Mouse (Mus musculus) hindbrain, embryonic 11.5 days (tissue): ENCODE data around the gene Cox14. TPM values are rescaled to one million over a fixed set of nuclear protein-coding genes. Genes with fewer than 3 reads are reported as not detected.

Experiments
- ATAC-seq: fragments of 200-750 bp; cut with Nextera tagmentation; 2 replicates; pipeline ENCODE4 v1.8.0; 2017; ENCODE audit warnings: mild to moderate bottlenecking, moderate TSS enrichment, moderate library complexity; ENCODE audit not compliant: low FRiP score
- DNase-seq: peaks from one replicate; pipeline ENCODE4 v3.0.0-alpha.2; 2015; ENCODE audit warnings: low spot score
- H3K27ac ChIP-seq: fragments of 300-500 bp; sonication (generic); 2 replicates; pipeline ENCODE4 v1.5.1; 2014; ENCODE audit warnings: mild to moderate bottlenecking, low read depth, low read length
- H3K27me3 ChIP-seq: fragments of 300-500 bp; sonication (generic); 2 replicates; pipeline ENCODE4 v1.6.1; 2014; ENCODE audit warnings: mild to moderate bottlenecking, low read length, moderate library complexity, mixed read lengths; ENCODE audit not compliant: control insufficient read depth, insufficient read depth
- H3K36me3 ChIP-seq: fragments of 300-500 bp; sonication (generic); 2 replicates; pipeline ENCODE4 v1.6.1; 2014; ENCODE audit warnings: mild to moderate bottlenecking, low read length, moderate library complexity, mixed read lengths; ENCODE audit not compliant: control insufficient read depth, insufficient read depth
- H3K4me1 ChIP-seq: fragments of 300-500 bp; sonication (generic); replicated peaks from 2 replicates; pipeline ENCODE4 v1.6.1; 2014; ENCODE audit warnings: low read length, mixed read lengths; ENCODE audit not compliant: control insufficient read depth, insufficient read depth
- H3K4me2 ChIP-seq: fragments of 300-500 bp; sonication (generic); replicated peaks from 2 replicates; pipeline ENCODE4 v1.6.1; 2014; ENCODE audit warnings: mild to moderate bottlenecking, low read depth, low read length
- H3K4me3 ChIP-seq: fragments of 300-500 bp; sonication (generic); 2 replicates; pipeline ENCODE4 v1.5.1; 2014; ENCODE audit warnings: low read depth, low read length
- H3K9ac ChIP-seq: fragments of 300-500 bp; sonication (generic); 2 replicates; pipeline ENCODE4 v1.6.1; 2014; ENCODE audit warnings: low read depth, low read length
- H3K9me3 ChIP-seq: fragments of 300-500 bp; sonication (generic); 2 replicates; pipeline ENCODE4 v1.6.1; 2016; ENCODE audit warnings: low read length; ENCODE audit not compliant: control insufficient read depth
- WGBS: fragments of 180-500 bp; shearing (Covaris S2); extraction: QIAGEN DNeasy Blood & Tissue Kit; methylation state at CpG from one replicate; pipeline ENCODE4 v1.1.7; 2014; 5-methylcytosine and 5-hydroxymethylcytosine counted together
- polyA plus RNA-seq: library from polyadenylated mRNA; unstranded; fragments of >200 nt; fragmentation: Nextera tagmentation; extraction: Ambion mirVana; gene quantifications from 2 replicates; pipeline ENCODE4 v1.2.1, GENCODE M21; 2014

The Cox14 gene
- polyA plus RNA-seq, 1 experiment from 2014 or later: 148 TPM

- DNase-seq (no peak), ATAC-seq (no peak)
- Histone ChIP-seq H3K36me3 (no peaks in the 10 kb centered on the region; the same call in 1 of the 2 replicates), H3K4me3 (no peak overlapping the region), H3K9me3 (no peaks in the 10 kb centered on the region), H3K9ac (no peak overlapping the region), H3K27me3 (no peaks in the 10 kb centered on the region), H3K4me2 (no peak overlapping the region), H3K27ac (no peak overlapping the region), H3K4me1 (peaks cover 10% of the 10 kb centered on the region)
- WGBS: 96% methylated on average over 5 of the region's 5 CpGs
These were observed 2.8 kb downstream of the Cox14 start for GRCm38 (mm10) chr15:99728211-99728610.

GRCm38 (mm10) chr15:99729056-99729783 lies 3.8 kb downstream of the Cox14 start:
- Histone ChIP-seq H3K4me2 (no peak overlapping the region), H3K27ac (no peak overlapping the region), H3K36me3 (no peaks in the 10 kb centered on the region; the same call in 1 of the 2 replicates), H3K27me3 (no peaks in the 10 kb centered on the region), H3K9me3 (no peaks in the 10 kb centered on the region), H3K4me3 (no peak overlapping the region), H3K4me1 (no peaks in the 10 kb centered on the region; the same call in 1 of the 2 replicates), H3K9ac (no peak overlapping the region)
- DNase-seq (no peak), ATAC-seq (no peak)
- WGBS: 92% methylated on average over 3 of the region's 4 CpGs

DNA sequence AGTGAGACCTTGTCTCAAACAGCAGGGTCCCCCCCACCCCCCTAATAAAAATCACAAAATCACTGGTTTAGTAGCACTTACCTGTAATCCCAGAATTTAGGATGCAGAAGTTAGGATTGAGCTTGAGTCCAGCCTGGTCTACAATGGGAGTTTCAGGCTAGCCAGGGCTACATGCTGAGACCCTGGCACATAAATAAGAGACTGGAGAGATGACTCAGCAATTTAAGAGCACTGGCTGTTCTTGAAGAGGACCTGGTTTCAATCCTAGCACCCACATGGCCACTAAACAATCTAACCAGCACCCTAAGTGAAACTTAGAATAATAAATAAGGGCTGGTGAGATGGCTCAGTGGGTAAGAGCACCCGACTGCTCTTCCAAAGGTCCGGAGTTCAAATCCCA lies 5.7 kb downstream of the Cox14 start:
- no peak for ATAC-seq
- DNase-seq: no peak
- no peak overlapping the region for H3K9ac ChIP-seq

GRCm38 (mm10) chr15:99731678-99732077 lies 6.3 kb downstream of the Cox14 start:
- ATAC-seq: no peak
- Histone ChIP-seq H3K9me3 (no peaks in the 10 kb centered on the region), H3K9ac (no peak overlapping the region), H3K36me3 (no peaks in the 10 kb centered on the region; the same call in 1 of the 2 replicates), H3K27me3 (no peaks in the 10 kb centered on the region), H3K4me1 (no peaks in the 10 kb centered on the region), H3K4me3 (no peak overlapping the region), H3K27ac (no peak overlapping the region), H3K4me2 (no peak overlapping the region)
- WGBS: 86% methylated on average over 3 of the region's 3 CpGs
- no peak for DNase-seq

More for the DNA sequence above, 5.7 kb downstream of the Cox14 start:
- WGBS: 92% methylated on average over 2 of the region's 2 CpGs
- Histone ChIP-seq H3K9me3 (no peaks in the 10 kb centered on the region), H3K4me3 (no peak overlapping the region), H3K4me2 (no peak overlapping the region), H3K36me3 (no peaks in the 10 kb centered on the region; the same call in 1 of the 2 replicates), H3K27me3 (no peaks in the 10 kb centered on the region), H3K27ac (no peak overlapping the region), H3K4me1 (no peaks in the 10 kb centered on the region; the same call in 1 of the 2 replicates)

- Histone ChIP-seq H3K27ac (no peak overlapping the region), H3K9me3 (no peaks in the 10 kb centered on the region), H3K4me2 (no peak overlapping the region), H3K36me3 (no peaks in the 10 kb centered on the region), H3K4me1 (no peaks in the 10 kb centered on the region), H3K9ac (no peak overlapping the region), H3K4me3 (no peak overlapping the region), H3K27me3 (no peaks in the 10 kb centered on the region)
- DNase-seq: no peak
- ATAC-seq: no peak
- WGBS: 97% methylated on average over 5 of the region's 5 CpGs
These were observed 7.8 kb downstream of the Cox14 start for GRCm38 (mm10) chr15:99733186-99733585.

GRCm38 (mm10) chr15:99735631-99736030 lies 10.2 kb downstream of the Cox14 start:
- Histone ChIP-seq H3K9ac (no peak overlapping the region), H3K4me2 (no peak overlapping the region), H3K4me1 (no peaks in the 10 kb centered on the region), H3K27me3 (no peaks in the 10 kb centered on the region), H3K9me3 (no peaks in the 10 kb centered on the region), H3K27ac (no peak overlapping the region), H3K36me3 (no peaks in the 10 kb centered on the region), H3K4me3 (no peak overlapping the region)
- 95% methylated on average over 2 of the region's 2 CpGs for WGBS
- no peak for ATAC-seq
- no peak for DNase-seq

DNA sequence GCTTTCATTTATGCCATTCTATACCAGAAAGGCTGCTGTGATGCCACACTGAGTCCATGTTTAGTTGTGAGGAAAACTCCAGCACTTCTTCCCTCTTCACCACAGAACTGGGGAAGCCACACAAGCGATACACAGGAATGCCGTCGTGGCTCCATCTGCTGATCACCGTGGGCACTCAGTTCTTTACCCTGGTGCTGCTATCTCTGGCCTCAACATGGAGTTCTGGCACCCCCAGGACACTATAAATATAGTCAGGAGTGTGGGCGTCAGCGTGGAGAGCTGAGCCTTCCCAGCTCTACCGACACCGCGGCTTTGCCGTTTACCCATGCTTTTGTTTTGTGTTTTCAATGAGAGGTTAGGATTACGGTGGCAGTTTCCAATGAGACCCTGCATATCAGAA lies 11.3 kb downstream of the Cox14 start:
- no peaks in the 10 kb centered on the region for H3K27me3 ChIP-seq
- no peak for ATAC-seq
- DNase-seq: no peak
- H3K4me3 ChIP-seq: no peak overlapping the region
- H3K9ac ChIP-seq: no peak overlapping the region
- no peak overlapping the region for H3K27ac ChIP-seq
- no peak overlapping the region for H3K4me2 ChIP-seq
- 92% methylated on average over 11 of the region's 11 CpGs for WGBS
- no peaks in the 10 kb centered on the region for H3K36me3 ChIP-seq
- H3K4me1 ChIP-seq: no peaks in the 10 kb centered on the region
- no peaks in the 10 kb centered on the region for H3K9me3 ChIP-seq

- H3K36me3 ChIP-seq: no peaks in the 10 kb centered on the region
- no peaks in the 10 kb centered on the region for H3K4me1 ChIP-seq
- ATAC-seq (no peak), DNase-seq (no peak)
- H3K27ac ChIP-seq: no peak overlapping the region
- H3K27me3 ChIP-seq: no peaks in the 10 kb centered on the region
- H3K4me2 ChIP-seq: no peak overlapping the region
- no peaks in the 10 kb centered on the region for H3K9me3 ChIP-seq
- no peak overlapping the region for H3K4me3 ChIP-seq
- 94% methylated on average over 4 of the region's 4 CpGs for WGBS
- H3K9ac ChIP-seq: no peak overlapping the region
These were observed 14.8 kb downstream of the Cox14 start for GRCm38 (mm10) chr15:99740229-99740628.

DNA sequence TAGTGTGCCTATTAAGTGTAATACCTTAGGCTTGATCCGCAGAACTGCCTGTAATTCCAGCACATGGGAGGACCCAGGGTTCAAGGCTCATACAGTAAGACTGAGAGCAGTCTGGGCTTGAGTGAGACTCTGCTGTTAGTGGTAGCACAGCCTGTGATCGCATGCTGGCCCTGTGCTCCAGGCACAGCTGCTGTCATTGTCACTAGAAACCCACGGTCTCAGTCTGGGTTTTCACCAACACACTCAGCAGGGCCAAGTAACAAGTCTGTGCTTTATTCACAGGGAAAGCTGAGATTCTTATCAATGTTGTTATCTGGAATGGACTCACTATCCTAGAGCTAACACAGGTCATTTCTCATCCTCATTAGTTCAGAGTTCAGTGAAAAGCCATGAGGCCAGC lies 28.8 kb downstream of the Cox14 start:
- Histone ChIP-seq H3K9me3 (no peaks in the 10 kb centered on the region), H3K27ac (no peak overlapping the region), H3K4me2 (no peak overlapping the region), H3K4me3 (no peak overlapping the region), H3K4me1 (no peaks in the 10 kb centered on the region), H3K27me3 (no peaks in the 10 kb centered on the region), H3K36me3 (no peaks in the 10 kb centered on the region), H3K9ac (no peak overlapping the region)
- no peak for DNase-seq
- WGBS: 90% methylated on average over 3 of the region's 3 CpGs
- ATAC-seq: no peak
